Mouse (Mus musculus): ENCODE data around the gene Zcchc17.

Gene Zcchc17

DNA sequence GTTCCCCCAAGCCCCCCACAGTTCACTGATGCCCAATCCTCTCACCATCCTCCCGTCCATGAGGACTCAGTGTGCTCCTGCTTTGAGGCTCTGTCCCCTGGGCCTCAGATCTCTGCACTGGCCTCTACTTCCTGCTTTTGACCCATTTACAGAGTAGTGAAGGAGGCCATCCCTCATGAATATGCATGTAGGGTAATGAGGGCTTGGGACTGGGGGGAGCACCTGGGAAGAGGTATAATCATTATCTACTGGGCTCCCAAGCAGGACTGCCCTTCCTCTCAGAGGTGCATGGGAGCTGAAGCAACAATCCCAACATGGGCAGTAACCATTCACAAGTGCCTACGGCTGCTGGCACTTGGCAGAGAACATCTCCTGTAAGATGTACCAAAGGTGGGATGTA is 80.6 kb downstream of the Zcchc17 start, which contains the start of gene Serinc2:
Gene Serinc2 (minus strand): TSS at position 101 of the 400 bp plus-strand sequence.
- DNase-seq: no peak

DNA sequence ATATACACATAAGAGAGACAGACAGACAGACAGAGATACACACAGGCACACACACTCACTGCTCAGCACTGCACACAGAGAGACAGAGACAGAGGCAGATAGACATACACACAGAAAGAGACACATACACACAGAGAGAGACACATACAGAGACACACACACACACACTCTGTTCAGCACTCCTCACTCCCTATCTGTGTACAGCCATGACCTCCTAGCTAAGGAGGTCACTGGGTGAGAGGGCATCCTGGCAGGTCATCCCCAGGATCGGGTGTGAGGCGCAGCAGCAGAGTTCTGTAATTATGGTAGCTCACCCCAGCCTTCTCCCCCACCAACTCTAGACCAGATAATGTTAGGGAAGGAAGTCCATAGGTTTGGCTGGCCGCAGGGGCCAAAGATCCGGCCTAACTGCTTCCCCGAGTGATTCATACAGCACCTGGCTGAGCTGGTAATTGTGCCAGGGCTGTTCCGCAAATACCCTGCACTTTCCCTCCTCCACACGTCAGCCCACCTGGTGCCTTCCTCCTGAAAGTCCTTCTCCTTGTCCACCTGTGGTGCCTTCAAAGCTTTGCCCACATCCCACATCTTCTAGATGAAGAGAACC is 83.1 kb downstream of the Zcchc17 start:
- DNase-seq: no peak

DNA sequence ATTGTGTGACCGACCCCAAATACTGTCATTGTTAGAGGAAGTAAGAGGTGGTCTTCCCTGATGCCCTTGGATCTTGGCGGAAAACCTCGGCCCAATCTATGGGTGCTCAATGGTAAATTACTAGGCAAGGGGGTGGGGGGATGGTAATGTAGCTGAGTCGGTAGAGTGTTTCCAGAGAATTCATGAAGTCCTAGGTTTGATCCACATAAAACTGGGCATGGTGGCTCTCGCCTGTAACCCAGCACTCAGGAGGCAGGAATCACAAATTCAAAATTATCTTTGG is 84.0 kb downstream of the Zcchc17 start:
- no peak for DNase-seq

DNA sequence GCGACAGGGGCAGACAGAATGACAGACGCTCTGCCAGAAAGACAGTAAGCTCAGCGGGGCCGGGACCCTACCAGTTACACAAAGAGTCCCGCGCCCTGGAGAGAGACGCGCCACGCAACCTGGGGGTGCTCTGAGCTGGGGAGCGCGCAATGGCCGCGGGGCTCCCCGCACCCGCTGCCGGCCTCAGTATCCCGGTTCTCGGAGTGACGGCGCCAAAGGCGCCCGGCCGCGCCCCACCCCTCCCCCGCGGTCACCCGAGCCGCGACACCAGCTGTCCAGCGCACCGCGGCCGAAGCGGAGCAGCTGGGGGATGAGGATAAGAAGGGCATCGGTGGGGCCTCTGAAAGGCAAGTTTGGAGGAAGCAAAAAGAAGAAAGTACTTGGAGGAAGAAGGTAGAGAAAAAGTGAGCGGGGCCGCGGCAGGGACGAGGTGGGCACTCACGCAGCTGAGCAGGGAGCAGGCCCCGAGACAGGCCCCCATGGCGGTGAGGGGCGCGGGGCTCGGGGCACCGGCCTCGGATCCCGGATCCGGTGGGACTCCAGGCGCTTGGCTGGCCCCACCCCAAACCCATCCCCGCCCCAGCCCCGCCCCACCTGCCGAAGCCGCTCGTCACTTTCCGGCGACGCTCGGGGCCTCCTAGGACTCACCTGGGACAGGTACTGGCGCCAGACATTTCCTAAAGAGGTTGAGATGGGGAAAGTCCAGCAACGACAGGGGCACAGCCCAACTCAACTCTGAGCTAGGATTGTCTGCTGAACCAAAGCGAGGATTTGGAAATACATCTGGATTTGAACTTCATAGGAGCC is 84.5 kb downstream of the Zcchc17 start:
- DNase-seq: no peak

DNA sequence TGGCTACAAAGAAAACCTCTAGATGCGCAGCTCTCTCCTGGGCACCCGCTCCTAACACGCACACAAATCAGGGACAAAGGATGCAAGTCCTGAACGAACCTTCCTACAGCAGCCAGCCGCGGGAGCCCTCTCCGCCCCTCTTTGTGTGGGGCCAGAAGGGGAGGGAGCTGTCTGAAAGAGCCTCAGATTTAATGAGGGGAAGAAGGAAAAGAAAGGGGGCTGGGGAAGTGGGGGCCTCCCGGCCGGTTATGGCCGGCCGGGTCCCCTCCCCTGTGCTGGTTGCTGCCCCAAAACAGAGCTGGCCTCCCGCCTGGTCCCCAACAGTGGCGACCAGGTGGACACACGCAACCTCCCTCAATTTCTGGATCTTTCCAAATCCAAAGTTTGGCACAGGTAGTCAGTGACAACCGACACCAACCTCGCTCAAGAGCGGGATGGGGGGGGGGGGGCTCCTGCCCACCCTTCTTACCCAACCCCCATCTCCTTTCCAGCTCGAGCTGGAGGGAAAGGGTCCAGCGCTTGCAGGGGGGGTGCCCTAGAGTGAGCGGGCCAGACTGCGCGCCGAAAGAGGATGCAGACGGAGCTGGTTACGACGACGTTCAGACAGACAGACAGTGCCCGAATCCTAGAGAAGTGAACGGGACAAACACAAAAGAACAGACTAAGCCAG is 85.3 kb downstream of the Zcchc17 start:
- no peak for DNase-seq

DNA sequence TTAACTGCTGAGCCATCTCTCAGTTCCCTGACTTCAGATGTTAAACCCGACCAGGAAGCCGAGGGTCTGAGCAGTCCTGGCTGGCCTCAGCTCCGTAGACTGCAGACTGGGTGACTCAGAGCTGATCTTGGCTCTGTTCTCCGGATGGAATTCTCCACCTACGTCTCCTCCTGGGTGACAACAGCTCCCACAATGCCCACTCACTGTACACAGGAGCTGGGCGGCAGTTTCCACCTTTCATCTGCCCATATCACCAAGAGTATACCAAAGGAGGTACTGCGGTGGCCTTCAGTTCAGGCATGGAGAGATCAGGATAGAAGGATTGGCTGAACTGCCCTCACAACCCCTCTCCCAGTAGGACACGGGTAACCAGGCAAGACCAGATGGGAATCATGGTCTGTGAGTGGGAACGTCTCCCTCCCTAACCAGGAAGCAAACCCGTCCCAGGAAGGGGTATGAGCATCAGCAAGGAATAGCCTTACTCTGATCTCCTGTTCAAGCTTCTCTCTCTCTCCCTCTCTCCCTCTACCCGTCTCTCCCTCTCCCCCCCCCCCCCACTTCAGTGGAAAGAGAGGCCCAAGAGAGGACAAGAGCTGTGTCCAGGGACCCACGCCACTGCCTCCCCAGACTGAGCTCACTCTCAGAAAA is 85.9 kb downstream of the Zcchc17 start:
- DNase-seq: no peak

DNA sequence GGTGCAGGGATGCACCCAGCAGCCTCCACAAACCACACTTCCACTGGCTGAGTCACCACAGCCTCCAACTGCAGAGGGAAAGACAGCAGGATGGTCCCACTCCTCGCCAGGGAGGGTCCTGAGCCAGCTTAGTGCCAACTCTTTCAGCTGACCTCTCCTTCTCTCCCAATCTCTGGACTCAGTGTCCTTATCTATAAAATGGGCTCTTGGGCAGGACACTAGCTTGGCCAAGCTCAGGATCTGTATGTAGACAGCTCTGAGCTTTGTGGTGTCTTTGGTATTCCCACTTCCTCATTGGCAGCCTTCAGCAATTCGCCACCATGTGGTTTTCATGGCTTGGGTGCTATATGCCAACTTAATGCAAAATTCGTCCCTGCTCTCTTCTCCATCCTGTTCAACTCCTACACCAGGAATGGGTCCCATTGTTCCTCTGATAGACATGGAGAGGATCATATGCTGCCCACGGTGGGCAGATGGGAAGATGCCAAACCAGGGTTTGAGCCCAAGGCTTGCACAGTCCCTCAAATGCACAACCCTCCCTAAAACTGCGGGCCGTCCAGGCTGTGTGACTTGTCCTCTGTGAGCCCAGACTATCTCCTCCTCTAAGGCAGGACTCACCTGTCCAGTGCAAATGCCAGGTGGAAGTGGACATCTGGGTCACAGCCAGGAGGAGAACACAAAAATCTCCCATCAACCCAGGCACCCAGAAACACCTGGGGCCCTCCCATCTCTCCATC is 89.0 kb downstream of the Zcchc17 start:
- no peak for DNase-seq

DNA sequence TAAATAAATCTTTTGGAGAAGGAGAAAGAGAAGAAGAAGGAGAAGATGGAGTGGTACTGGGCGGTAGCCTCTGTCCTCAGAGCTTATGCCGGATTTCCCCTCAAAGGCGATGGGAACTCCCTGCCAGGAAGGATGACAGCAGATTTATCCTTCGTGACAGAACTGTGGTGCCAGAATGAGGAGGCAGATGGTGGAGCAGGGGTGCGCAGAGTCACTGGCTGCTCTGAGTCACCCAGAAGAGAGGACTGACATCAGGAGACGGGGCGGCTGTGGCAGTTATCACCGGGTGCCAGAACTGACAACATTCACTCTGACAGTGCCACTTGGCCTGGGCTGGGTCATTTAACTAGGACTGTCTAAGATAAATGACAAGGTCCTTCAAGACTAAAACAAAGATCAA is 89.7 kb downstream of the Zcchc17 start:
- DNase-seq: no peak

DNA sequence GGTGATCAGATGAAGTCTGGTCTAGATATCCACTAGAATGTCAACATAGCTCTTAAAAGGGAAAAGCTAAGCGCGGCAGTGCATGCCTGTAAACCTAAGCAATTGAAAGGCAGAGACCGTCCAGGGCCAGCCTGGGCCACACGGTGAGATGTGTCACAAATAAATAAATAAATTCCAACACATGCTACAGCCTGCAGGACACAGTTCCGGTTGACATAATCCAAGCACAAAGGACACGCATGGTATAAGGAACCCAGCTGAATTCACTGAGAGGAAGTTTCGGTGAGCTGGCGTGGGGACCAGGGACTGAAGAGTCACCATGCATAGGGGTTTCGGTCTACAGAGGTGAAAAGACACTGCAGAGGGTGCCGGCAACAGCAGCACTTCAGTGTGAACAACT is 91.0 kb downstream of the Zcchc17 start:
- no peak for DNase-seq

DNA sequence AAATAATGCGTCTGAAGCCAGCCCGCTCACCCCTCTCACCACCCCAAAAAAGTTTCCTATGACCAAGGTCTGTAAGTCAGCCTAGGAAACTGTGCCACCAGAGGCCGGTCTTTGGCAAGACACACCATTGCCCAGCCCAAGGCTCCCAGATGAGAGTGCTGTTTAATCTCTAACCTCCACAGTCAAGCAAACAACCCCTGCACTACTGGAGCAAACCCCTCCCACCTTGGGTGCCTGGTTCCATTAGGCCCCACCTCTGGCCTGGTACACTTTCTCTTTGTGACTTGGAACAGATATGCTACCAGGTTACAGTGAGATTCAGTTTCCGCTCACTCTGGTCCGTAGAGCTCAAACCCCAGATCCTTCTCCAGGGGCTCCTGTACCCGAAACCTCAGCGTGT is 92.7 kb downstream of the Zcchc17 start:
- no peak for DNase-seq

DNA sequence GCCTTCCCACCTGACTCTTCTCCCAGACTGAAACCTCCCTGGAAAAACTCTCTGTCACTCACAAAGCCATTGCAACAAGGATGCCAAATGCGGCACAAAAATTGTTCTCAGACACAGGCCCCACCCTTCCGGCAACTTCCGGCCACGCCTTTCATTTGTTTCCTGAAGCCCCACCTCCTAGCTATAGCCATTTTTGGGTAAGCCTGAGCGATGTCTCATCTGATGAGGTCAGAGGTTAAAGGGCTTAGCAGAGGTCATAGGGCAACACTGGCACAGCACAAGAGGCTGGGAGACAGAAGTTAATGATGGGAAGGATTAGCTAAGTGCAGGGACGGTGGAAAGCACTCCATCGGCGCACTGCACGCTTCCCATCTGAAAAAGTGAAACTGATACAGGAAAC is 93.1 kb downstream of the Zcchc17 start:
- DNase-seq: no peak

Data from heart, adult 11 months (tissue).